Mouse (Mus musculus): ENCODE results near the gene Arhgef12. TPM values are rescaled to one million over a fixed set of nuclear protein-coding genes. Genes with fewer than 3 reads are reported as not detected.

Arhgef12 gene
- 6.6 and 6.8 TPM in 2 replicates for polyA plus RNA-seq (2015; fragmentation: Nextera tagmentation; extraction: Ambion mirVana)

- H3K27me3 ChIP-seq (ENCODE audit: control insufficient read depth, insufficient read depth, low read length): no peaks in the 10 kb centered on the region
- peak within 1 kb of the TSS; percentile 95 for H3K4me3 ChIP-seq (ENCODE audit: low read depth, low read length)
- H3K4me2 ChIP-seq (replicated peaks; ENCODE audit: low read depth): peak within 1 kb of the TSS; percentile 78
- TF ChIP-seq EP300 (optimal IDR thresholded peaks at IDR 0.05) (peak; percentile 37), CTCF (IDR thresholded peaks at IDR 0.05; ENCODE audit: low read depth) (peak; percentile 84)
- 4% methylated on average over 10 of the region's 10 CpGs for WGBS
- no peaks in the 10 kb centered on the region for H3K36me3 ChIP-seq (ENCODE audit: control insufficient read depth, insufficient read depth, low read length)
- peak within 1 kb of the TSS; percentile 95 for H3K9ac ChIP-seq (ENCODE audit: low read length)
- peak; percentile 68 for DNase-seq (ENCODE audit: low spot score)
- H3K9me3 ChIP-seq (ENCODE audit: control insufficient read depth, low read length): no peaks in the 10 kb centered on the region
- ATAC-seq (ENCODE audit: low FRiP score, low TSS enrichment): no peak; the same call in 1 of the 2 replicates
- no peaks in the 10 kb centered on the region; the same call in 1 of the 2 replicates for H3K4me1 ChIP-seq (replicated peaks; ENCODE audit: control insufficient read depth, insufficient read depth)
- peak within 1 kb of the TSS; percentile 98 for H3K27ac ChIP-seq (replicated peaks)
These were observed at the start of gene Arhgef12 for GRCm38 (mm10) chr9:43107187-43107517. TSS of gene Arhgef12 (minus strand) at chr9:43107239.

DNA sequence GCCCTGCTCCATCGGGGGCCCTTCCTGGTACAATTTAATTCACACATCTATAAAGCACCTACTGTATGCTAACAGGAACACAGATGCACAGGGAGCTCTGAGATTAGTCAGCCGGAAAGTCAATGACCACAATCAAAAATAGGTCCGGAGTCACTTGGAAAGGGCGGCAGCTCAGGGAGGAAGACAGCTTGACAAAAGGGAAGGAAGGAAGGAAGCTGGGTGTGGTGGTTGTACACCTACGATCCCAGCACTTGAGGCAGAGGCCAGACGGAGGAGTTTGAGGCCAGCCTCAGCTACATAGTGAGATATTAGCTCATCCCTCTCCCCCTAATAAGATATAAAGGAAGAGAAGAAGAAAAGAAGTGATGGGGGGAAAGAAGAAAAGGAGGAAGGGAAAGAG lies 48.9 kb upstream of the Arhgef12 start:
- WGBS: 71% methylated on average over 6 of the region's 6 CpGs
- DNase-seq (ENCODE audit: low spot score) (no peak), ATAC-seq (ENCODE audit: low FRiP score, low TSS enrichment) (no peak)
- no peaks in the 10 kb centered on the region for H3K4me1 ChIP-seq (replicated peaks; ENCODE audit: control insufficient read depth, insufficient read depth)
- TF ChIP-seq CTCF (IDR thresholded peaks at IDR 0.05; ENCODE audit: low read depth): no peak
- no peak for TF ChIP-seq EP300 (optimal IDR thresholded peaks at IDR 0.05)
- no peak overlapping the region for H3K27ac ChIP-seq (replicated peaks)
- no peak overlapping the region for H3K4me2 ChIP-seq (replicated peaks; ENCODE audit: low read depth)
- no peaks in the 10 kb centered on the region for H3K27me3 ChIP-seq (ENCODE audit: control insufficient read depth, insufficient read depth, low read length)
- no peaks in the 10 kb centered on the region for H3K9me3 ChIP-seq (ENCODE audit: control insufficient read depth, low read length)
- H3K36me3 ChIP-seq (ENCODE audit: control insufficient read depth, insufficient read depth, low read length): no peaks in the 10 kb centered on the region
- H3K9ac ChIP-seq (ENCODE audit: low read length): no peak overlapping the region
- H3K4me3 ChIP-seq (ENCODE audit: low read depth, low read length): no peak overlapping the region

GRCm38 (mm10) chr9:43151779-43152178 lies 44.7 kb upstream of the Arhgef12 start:
- H3K4me2 ChIP-seq (replicated peaks; ENCODE audit: low read depth): no peak overlapping the region
- ATAC-seq (ENCODE audit: low FRiP score, low TSS enrichment): no peak

GRCm38 (mm10) chr9:43150957-43151356 lies 43.9 kb upstream of the Arhgef12 start:
- H3K27me3 ChIP-seq (ENCODE audit: control insufficient read depth, insufficient read depth, low read length): no peaks in the 10 kb centered on the region
- H3K4me2 ChIP-seq (replicated peaks; ENCODE audit: low read depth): no peak overlapping the region
- no peaks in the 10 kb centered on the region for H3K36me3 ChIP-seq (ENCODE audit: control insufficient read depth, insufficient read depth, low read length)
- no peak for ATAC-seq (ENCODE audit: low FRiP score, low TSS enrichment)
- H3K9ac ChIP-seq (ENCODE audit: low read length): no peak overlapping the region
- H3K4me3 ChIP-seq (ENCODE audit: low read depth, low read length): no peak overlapping the region
- DNase-seq (ENCODE audit: low spot score): no peak
- WGBS: 51% methylated on average over 9 of the region's 9 CpGs
- H3K27ac ChIP-seq (replicated peaks): no peak overlapping the region
- no peaks in the 10 kb centered on the region for H3K4me1 ChIP-seq (replicated peaks; ENCODE audit: control insufficient read depth, insufficient read depth)
- no peak for TF ChIP-seq EP300 (optimal IDR thresholded peaks at IDR 0.05)
- TF ChIP-seq CTCF (IDR thresholded peaks at IDR 0.05; ENCODE audit: low read depth): no peak
- no peaks in the 10 kb centered on the region for H3K9me3 ChIP-seq (ENCODE audit: control insufficient read depth, low read length)

More at GRCm38 (mm10) chr9:43151779-43152178, 44.7 kb upstream of the Arhgef12 start:
- no peaks in the 10 kb centered on the region for H3K9me3 ChIP-seq (ENCODE audit: control insufficient read depth, low read length)
- DNase-seq (ENCODE audit: low spot score): no peak
- no peak overlapping the region for H3K27ac ChIP-seq (replicated peaks)
- no peak overlapping the region for H3K9ac ChIP-seq (ENCODE audit: low read length)
- no peaks in the 10 kb centered on the region for H3K4me1 ChIP-seq (replicated peaks; ENCODE audit: control insufficient read depth, insufficient read depth)
- H3K36me3 ChIP-seq (ENCODE audit: control insufficient read depth, insufficient read depth, low read length): no peaks in the 10 kb centered on the region
- TF ChIP-seq CTCF (IDR thresholded peaks at IDR 0.05; ENCODE audit: low read depth) (no peak), EP300 (optimal IDR thresholded peaks at IDR 0.05) (no peak)
- no peaks in the 10 kb centered on the region for H3K27me3 ChIP-seq (ENCODE audit: control insufficient read depth, insufficient read depth, low read length)
- no peak overlapping the region for H3K4me3 ChIP-seq (ENCODE audit: low read depth, low read length)
- 65% methylated on average over 6 of the region's 6 CpGs for WGBS

GRCm38 (mm10) chr9:43150075-43150474 lies 43.0 kb upstream of the Arhgef12 start:
- Histone ChIP-seq H3K4me3 (ENCODE audit: low read depth, low read length) (no peak overlapping the region), H3K27ac (replicated peaks) (no peak overlapping the region), H3K4me2 (replicated peaks; ENCODE audit: low read depth) (no peak overlapping the region), H3K36me3 (ENCODE audit: control insufficient read depth, insufficient read depth, low read length) (no peaks in the 10 kb centered on the region), H3K9me3 (ENCODE audit: control insufficient read depth, low read length) (no peaks in the 10 kb centered on the region), H3K9ac (ENCODE audit: low read length) (no peak overlapping the region), H3K4me1 (replicated peaks; ENCODE audit: control insufficient read depth, insufficient read depth) (no peaks in the 10 kb centered on the region), H3K27me3 (ENCODE audit: control insufficient read depth, insufficient read depth, low read length) (no peaks in the 10 kb centered on the region)
- ATAC-seq (ENCODE audit: low FRiP score, low TSS enrichment): peak; percentile 61; the same call in 1 of the 2 replicates
- WGBS: 18% methylated on average over 10 of the region's 10 CpGs
- peak; percentile 47 for DNase-seq (ENCODE audit: low spot score)
- no peak for TF ChIP-seq CTCF (IDR thresholded peaks at IDR 0.05; ENCODE audit: low read depth)
- no peak for TF ChIP-seq EP300 (optimal IDR thresholded peaks at IDR 0.05)

- Histone ChIP-seq H3K4me3 (ENCODE audit: low read depth, low read length) (no peak overlapping the region), H3K4me2 (replicated peaks; ENCODE audit: low read depth) (no peak overlapping the region), H3K27me3 (ENCODE audit: control insufficient read depth, insufficient read depth, low read length) (no peaks in the 10 kb centered on the region), H3K9me3 (ENCODE audit: control insufficient read depth, low read length) (no peaks in the 10 kb centered on the region), H3K27ac (replicated peaks) (no peak overlapping the region), H3K4me1 (replicated peaks; ENCODE audit: control insufficient read depth, insufficient read depth) (no peaks in the 10 kb centered on the region), H3K36me3 (ENCODE audit: control insufficient read depth, insufficient read depth, low read length) (no peaks in the 10 kb centered on the region), H3K9ac (ENCODE audit: low read length) (no peak overlapping the region)
- ATAC-seq (ENCODE audit: low FRiP score, low TSS enrichment) (no peak), DNase-seq (ENCODE audit: low spot score) (no peak)
- 75% methylated on average over 3 of the region's 3 CpGs for WGBS
- TF ChIP-seq EP300 (optimal IDR thresholded peaks at IDR 0.05): no peak
- no peak for TF ChIP-seq CTCF (IDR thresholded peaks at IDR 0.05; ENCODE audit: low read depth)
These were observed 42.5 kb upstream of the Arhgef12 start for GRCm38 (mm10) chr9:43149498-43149897.
